Mouse (Mus musculus) kidney, postnatal 25 days (tissue): ENCODE data around the gene Pprc1.

Experiments used
- DNase-seq, 2 experiments: peaks; one replicate each; pipeline ENCODE4 v3.0.0; 2021; ENCODE audit warnings: mixed read lengths in 2 of 2

Pprc1 gene

DNA sequence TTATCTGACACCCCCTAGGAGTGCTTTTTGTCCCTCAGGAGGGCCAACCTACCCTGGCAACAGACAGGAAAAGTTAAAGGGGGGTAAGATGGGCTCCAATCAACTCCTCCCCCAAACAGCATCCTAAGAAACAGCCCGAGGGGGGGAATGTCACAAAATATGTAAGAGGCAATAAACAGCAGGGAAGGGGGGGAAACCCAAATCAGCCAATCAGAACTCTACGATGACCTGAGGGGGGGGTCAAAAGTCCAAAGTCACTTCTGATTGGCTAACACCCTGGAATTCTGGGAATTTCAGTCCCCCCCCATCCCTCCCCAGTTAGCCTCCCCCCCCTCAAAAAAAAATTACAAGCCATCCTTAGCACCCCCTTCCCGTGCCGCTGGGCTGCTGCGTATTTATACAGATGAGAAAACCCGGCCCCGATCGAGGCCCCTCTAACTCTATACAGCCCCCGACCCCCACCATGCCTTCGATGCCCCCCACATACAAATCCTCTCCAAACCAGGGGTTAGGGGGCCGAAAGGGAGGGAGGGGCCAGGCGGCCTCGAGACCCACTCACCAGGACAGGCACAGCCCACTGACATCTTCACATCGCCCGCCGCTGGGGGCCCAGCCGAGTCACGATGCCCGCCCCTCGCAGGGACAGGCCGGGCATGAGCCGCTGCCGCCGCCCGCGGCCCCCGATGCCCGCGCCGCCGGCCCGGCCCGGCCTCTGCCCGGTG lies at the start of gene Pprc1:
Gene Pprc1 (plus strand): TSS at position 616 of the 722 bp plus-strand sequence.
- DNase-seq = peak; percentile 73 to 82

GRCm38 (mm10) chr19:45997365-45997764 lies 47.3 kb upstream of the Pprc1 start:
- DNase-seq = no peak

DNA sequence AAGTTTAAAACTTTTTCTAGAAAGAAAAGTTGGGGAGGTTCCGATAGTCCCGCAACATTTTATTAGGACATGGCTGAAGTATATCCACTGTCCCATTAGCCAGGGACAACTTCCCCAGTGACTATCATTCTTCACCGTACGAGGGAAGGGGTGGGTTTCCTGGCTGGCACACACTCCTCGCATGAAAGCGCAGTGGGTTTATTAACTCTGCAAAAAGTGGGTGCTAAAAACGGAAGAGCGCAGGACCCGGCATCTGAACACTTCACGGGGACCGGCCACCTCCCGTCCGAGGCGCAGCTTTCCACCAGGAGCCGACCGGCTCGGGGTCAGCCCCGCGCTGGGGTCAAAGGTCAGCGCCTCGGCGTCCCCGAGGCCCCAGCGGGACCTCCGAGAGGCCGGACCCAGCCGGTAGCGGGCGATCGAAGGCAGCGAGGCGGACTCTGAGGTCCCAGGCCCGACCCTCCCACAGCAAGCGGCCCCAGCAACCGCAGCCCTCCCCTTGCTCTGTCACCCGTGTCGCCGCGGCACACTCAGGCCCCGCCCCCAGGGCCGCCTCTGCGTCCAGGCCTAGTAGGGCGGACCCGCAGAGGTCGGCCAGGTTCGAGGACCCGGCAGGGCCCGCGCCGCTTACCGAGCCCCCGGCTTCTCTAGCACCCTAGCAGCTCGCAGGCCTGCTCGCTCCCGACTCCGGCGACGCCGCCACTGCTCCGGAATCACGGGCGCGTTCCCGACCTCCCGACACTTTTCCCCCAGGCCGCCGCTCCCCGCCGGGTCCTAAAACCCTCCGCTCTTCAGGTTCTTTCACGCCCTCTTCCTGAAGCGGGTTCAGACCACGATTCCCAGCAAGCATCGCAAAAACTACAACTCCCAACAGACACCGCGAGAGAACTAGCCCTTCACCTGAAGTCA lies 46.6 kb upstream of the Pprc1 start, which contains the start of gene Armh3:
Gene Armh3 (minus strand): TSS at position 704 of the 909 bp plus-strand sequence.
- peak; percentile 92 to 97 for DNase-seq

GRCm38 (mm10) chr19:45998694-45999217 lies 45.9 kb upstream of the Pprc1 start:
- DNase-seq = peak in 1 of 2 experiments; percentile 23

DNA sequence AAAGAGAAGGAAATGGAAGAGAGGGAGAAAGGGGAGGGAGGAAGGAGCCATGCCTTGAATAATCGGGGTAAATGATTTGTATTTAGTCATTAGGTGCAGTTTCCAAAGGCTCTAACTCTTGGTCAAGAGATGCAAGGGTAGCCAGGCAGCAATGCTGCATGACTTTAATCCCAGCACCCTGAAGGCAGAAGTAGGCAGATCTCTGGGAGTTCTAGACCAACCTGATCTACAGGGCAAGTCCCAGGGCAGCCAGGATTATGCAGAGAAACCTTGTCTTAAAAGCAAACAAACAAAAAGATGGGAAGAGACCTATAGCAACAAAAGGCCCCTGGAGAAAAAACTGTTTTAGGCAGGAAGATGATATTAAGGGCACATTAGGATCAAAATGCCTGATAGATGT lies 45.3 kb upstream of the Pprc1 start:
- peak in 1 of 2 experiments; percentile 3 for DNase-seq

- DNase-seq = peak in 1 of 2 experiments; percentile 25
Measured at GRCm38 (mm10) chr19:46002279-46002678, 42.4 kb upstream of the Pprc1 start.

- DNase-seq = peak; percentile 90 to 96
Measured at GRCm38 (mm10) chr19:46003371-46004226, 41.1 kb upstream of the Pprc1 start, which contains the start of gene Hps6. Hps6 (plus strand) TSS chr19:46003508.

DNA sequence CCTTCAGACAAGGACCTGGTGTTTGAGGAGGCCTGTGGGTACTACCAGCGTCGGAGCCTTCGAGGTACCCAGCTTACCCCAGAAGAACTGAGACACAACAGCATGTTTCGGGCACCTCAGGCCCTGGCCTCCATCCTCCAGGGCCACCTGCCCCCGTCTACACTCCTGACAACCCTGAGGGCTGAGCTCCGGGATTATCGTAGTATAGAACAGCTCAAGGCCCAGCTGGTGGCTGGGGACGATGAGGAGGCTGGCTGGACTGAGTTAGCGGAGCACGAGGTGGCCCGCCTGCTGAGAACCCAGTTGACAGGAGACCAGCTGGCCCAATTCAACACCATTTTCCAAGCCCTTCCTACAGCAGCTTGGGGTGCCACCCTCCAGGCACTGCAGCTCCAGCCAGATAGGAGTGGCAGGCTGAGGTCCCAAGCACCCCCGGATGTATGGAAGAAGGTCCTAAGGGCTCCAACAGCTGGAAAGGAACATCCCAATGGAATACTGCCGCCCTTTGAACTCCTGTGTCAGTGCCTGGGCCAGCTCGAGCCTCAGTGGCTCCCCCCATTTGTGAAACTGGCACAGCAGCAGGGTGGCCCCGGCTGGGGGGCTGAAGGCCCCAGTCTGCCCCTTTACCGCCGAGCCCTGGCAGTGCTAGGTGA lies 39.7 kb upstream of the Pprc1 start:
- peak in 1 of 2 experiments; percentile 29 for DNase-seq

- DNase-seq = peak in 1 of 2 experiments; percentile 8
Measured at GRCm38 (mm10) chr19:46005680-46006079, 39.0 kb upstream of the Pprc1 start.

DNA sequence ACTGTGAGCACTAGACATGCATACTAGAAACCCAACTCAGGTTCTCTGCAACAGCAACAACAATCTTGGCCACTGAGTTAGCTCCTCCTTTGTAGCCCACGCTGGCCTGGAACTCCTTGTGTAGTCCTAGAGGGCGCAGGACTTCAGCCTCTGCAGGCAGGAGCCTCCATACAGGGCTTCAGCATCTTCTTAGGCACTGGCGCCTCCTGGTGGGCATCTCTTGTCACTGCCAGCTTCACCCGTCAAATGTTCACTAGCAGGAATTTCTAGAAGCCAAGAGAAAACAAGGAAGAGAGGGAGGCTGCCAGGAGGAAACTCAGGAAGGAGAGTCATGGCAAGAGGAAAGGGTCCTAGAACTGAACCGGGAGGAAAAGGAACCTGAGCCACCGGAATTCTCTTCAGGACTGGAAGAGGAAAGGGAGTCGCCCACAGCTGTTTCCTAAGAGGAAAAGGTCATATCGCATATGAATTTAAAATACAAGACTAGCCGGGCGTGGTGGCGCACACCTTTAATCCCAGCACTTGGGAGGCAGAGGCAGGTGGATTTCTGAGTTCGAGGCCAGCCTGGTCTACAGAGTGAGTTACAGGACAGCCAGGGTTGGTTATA lies 30.0 kb upstream of the Pprc1 start:
- peak; percentile 92 to 95 for DNase-seq

- DNase-seq = peak in 1 of 2 experiments; percentile 7
Measured at GRCm38 (mm10) chr19:46016023-46016422, 28.7 kb upstream of the Pprc1 start.

GRCm38 (mm10) chr19:46024959-46025358 lies 19.7 kb upstream of the Pprc1 start:
- no peak for DNase-seq

DNA sequence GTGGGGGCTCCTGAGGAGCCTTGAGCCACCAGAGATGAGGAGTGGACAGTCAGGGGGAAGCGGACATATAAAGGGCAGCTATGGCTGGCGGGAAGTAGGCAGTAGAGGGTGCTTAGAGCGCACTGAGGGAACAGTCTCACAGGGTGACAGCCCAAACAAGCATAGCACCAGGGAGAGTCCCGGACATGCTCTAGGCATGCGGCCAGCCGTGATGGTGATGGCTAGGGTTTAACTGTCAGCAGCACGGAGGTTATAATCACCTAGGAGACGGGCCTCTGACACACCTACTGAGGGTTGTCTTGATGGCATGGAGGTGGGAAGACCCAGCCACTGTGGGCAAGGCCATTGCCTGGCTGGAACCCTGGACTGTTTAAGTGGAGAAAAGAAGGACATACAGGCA lies 18.1 kb upstream of the Pprc1 start:
- DNase-seq = no peak

GRCm38 (mm10) chr19:46028747-46029320 lies 15.9 kb upstream of the Pprc1 start:
- DNase-seq = peak in 1 of 2 experiments; percentile 29

DNA sequence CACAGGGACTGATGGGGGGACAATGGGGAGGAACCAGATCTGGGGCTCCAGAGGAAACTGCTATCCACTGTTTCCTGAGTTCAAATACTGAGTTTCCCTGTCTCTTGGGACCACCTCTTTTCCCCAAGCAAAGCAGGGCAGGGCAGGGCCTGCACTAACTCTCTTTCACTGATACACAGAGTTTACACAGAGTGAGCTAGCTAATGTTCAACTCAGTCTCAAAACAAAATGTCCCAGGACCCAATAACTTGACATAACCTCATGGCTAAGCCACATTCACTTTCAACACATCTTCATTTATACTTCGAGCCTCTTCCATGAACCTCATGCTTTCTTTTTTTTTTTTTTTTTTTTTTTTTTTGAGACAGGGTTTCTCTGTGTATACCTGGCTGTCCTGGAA lies 15.0 kb upstream of the Pprc1 start:
- DNase-seq = peak in 1 of 2 experiments; percentile 17

- DNase-seq = no peak
Measured at GRCm38 (mm10) chr19:46030196-46030983, 14.3 kb upstream of the Pprc1 start.

- no peak for DNase-seq
Measured at GRCm38 (mm10) chr19:46031689-46032432, 12.8 kb upstream of the Pprc1 start.

DNA sequence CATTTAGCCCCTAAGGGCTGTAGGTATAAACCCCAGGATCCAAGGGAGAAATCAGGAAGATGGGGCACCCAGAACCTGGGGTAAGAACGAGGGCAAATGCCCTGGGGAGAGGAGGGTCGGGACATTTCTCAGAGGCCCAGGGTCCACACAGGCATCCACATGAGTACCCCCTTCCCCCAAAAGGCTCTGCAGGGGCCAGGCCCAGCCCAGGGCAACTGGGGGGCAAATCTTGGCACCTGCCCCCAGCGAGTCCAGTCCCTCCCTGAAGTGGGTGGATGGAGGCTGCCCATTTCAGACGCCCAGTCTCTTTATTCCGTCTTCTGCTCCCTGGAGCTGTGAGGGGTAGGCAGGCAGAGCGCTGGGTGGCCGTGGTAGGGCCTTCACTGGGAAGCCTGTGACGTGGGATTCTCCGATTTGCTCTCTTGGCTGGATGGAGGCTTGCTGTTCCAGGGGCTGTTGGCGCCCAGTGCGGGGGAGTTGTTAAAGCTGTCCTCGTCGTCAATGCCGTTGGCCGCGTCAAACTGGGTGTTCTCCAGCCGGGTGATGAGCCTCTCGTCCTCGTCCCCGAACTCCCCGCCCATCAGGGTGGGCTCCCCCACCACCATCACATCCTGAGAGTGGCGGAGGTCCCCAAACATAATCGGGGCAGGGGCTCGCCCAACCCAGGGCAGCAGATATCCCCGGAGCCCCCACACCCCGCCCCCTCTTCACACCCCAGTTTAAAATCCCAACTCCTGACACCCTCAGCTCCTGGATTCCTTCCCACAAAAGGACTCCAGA lies 11.8 kb upstream of the Pprc1 start:
- no peak for DNase-seq
